In genomic region chr10:75954381-75954811, GRCm38 (mm10) we compare ENCODE assay signal across 7 mouse cellular contexts. TPM values are rescaled to one million over a fixed set of nuclear protein-coding genes. Genes with fewer than 3 reads are reported as not detected.
DNase-seq lines count a peak whose midpoint lies in the region; ATAC-seq lines count a peak whose summit lies in the region.

Gm5134 (plus strand) TSS chr10:75954514.

- no peak within 1 kb of the TSS for H3K27ac ChIP-seq in hindbrain, embryonic 16.5 days (ENCODE audit: low read depth, low read length)
- H3K27ac ChIP-seq in midbrain, embryonic 12.5 days (replicated peaks) = no peak within 1 kb of the TSS

- no peaks in the 10 kb centered on the region for H3K9me3 ChIP-seq in hindbrain, embryonic 16.5 days (ENCODE audit: control insufficient read depth, low read length)
- no peaks in the 10 kb centered on the region for H3K9me3 ChIP-seq in midbrain, embryonic 12.5 days

- DNase-seq in CD4-positive, CD25-positive, alpha-beta regulatory T cell, adult 2 months (ENCODE audit: low read depth, low spot score) = peak; percentile 58
- DNase-seq in R1 (ENCODE audit: low read depth, low spot score) = peak; percentile 71
- DNase-seq in cerebellum, adult 11 months = no peak
- DNase-seq in gastrocnemius, adult 8-10 months (ENCODE audit: low spot score in 2 of 2) = no peak
- no peak for DNase-seq in spleen, adult 18-20 months

- 34% methylated on average over 20 of the region's 20 CpGs for WGBS in hindbrain, embryonic 16.5 days
- WGBS in midbrain, embryonic 12.5 days = 28% methylated on average over 20 of the region's 20 CpGs

- H3K36me3 ChIP-seq in hindbrain, embryonic 16.5 days (ENCODE audit: control insufficient read depth, insufficient read depth, low read length) = no peaks in the 10 kb centered on the region
- no peaks in the 10 kb centered on the region for H3K36me3 ChIP-seq in midbrain, embryonic 12.5 days

- peaks cover 11% of the 10 kb centered on the region for H3K4me1 ChIP-seq in hindbrain, embryonic 16.5 days (ENCODE audit: control insufficient read depth, insufficient read depth, low read depth, low read length)
- peaks cover 13% of the 10 kb centered on the region for H3K4me1 ChIP-seq in midbrain, embryonic 12.5 days

- peak within 1 kb of the TSS; percentile 11; the same call in 1 of the 2 replicates for H3K4me3 ChIP-seq in hindbrain, embryonic 16.5 days (ENCODE audit: low read length)
- H3K4me3 ChIP-seq in midbrain, embryonic 12.5 days = peak within 1 kb of the TSS; percentile 20; the same call in 1 of the 2 replicates

- no peaks in the 10 kb centered on the region for H3K27me3 ChIP-seq in hindbrain, embryonic 16.5 days (replicated peaks; ENCODE audit: control insufficient read depth, insufficient read depth, low read length)
- H3K27me3 ChIP-seq in midbrain, embryonic 12.5 days = peaks cover 16% of the 10 kb centered on the region

- no peak for ATAC-seq in hindbrain, embryonic 16.5 days
- no peak for ATAC-seq in midbrain, embryonic 12.5 days (ENCODE audit: low FRiP score, low read depth)

- peak within 1 kb of the TSS; percentile 41 for H3K4me2 ChIP-seq in hindbrain, embryonic 16.5 days (ENCODE audit: low read length)
- H3K4me2 ChIP-seq in midbrain, embryonic 12.5 days (replicated peaks) = peak within 1 kb of the TSS; percentile 44

- peak within 1 kb of the TSS; percentile 44; the same call in 1 of the 2 replicates for H3K9ac ChIP-seq in hindbrain, embryonic 16.5 days (ENCODE audit: low read depth, low read length)
- no peak within 1 kb of the TSS for H3K9ac ChIP-seq in midbrain, embryonic 12.5 days (replicated peaks)

RNA-seq across cellular contexts. Expression of gene Gm5134, which starts in this region (rescaled TPM):
- 0.05 TPM in 1 of 2 replicates, not detected in the other for polyA plus RNA-seq in hindbrain, embryonic 16.5 days (2015; fragmentation: Nextera tagmentation; extraction: Ambion mirVana)
- polyA plus RNA-seq in midbrain, embryonic 12.5 days (2016; fragmentation: Nextera tagmentation; extraction: Ambion mirVana) = not detected in 2 replicates
- total RNA-seq in gastrocnemius, adult 8-10 months (2022) = not detected

Comparison
In these comparisons a context has a peak if more than half of its experiments do, and no peak if none do; other contexts are left out.
1. DNase-seq: peak in CD4-positive, CD25-positive, alpha-beta regulatory T cell, adult 2 months (single experiment) and R1 (single experiment); none in cerebellum, adult 11 months (single experiment), gastrocnemius, adult 8-10 months (0 of 2) and spleen, adult 18-20 months (0 of 2).